Mouse (Mus musculus): Measurements from ENCODE around the gene A930033H14Rik. TPM values are rescaled to one million over a fixed set of nuclear protein-coding genes. Genes with fewer than 3 reads are reported as not detected.

Gene A930033H14Rik
- polyA plus RNA-seq, 1 experiment from 2014 or later = 1.1 TPM

- Histone ChIP-seq H3K9me3 (replicated peaks) (no peaks in the 10 kb centered on the region), H3K4me3 (no peak overlapping the region), H3K27me3 (ENCODE audit: low read depth, poor library complexity, severe bottlenecking) (no peaks in the 10 kb centered on the region), H3K4me1 (peaks cover 10% of the 10 kb centered on the region), H3K36me3 (peaks cover 26% of the 10 kb centered on the region), H3K27ac (replicated peaks) (no peak overlapping the region)
- DNase-seq (ENCODE audit: low spot score) = no peak
- WGBS = 95% methylated on average over 29 of the region's 29 CpGs
These were observed 35.6 kb upstream of the A930033H14Rik start for GRCm38 (mm10) chr10:69248261-69249160.

- Histone ChIP-seq H3K36me3 (peaks cover 26% of the 10 kb centered on the region), H3K9me3 (replicated peaks) (no peaks in the 10 kb centered on the region), H3K27me3 (ENCODE audit: low read depth, poor library complexity, severe bottlenecking) (no peaks in the 10 kb centered on the region), H3K4me1 (0 out of 2 replicates have a peak, but pooled peaks cover 3% of the 10 kb centered on the region), H3K4me3 (no peak overlapping the region), H3K27ac (replicated peaks) (no peak overlapping the region)
- no peak for DNase-seq (ENCODE audit: low spot score)
- 91% methylated on average over 7 of the region's 7 CpGs for WGBS
These were observed 34.6 kb upstream of the A930033H14Rik start for GRCm38 (mm10) chr10:69247311-69248033.

GRCm38 (mm10) chr10:69246762-69247161 is 33.9 kb upstream of the A930033H14Rik start:
- Histone ChIP-seq H3K27me3 (ENCODE audit: low read depth, poor library complexity, severe bottlenecking) (no peaks in the 10 kb centered on the region), H3K27ac (replicated peaks) (no peak overlapping the region), H3K4me3 (no peak overlapping the region), H3K4me1 (no peaks in the 10 kb centered on the region), H3K9me3 (replicated peaks) (peaks cover 3% of the 10 kb centered on the region; the same call in 1 of the 2 replicates), H3K36me3 (peaks cover 26% of the 10 kb centered on the region)
- DNase-seq (ENCODE audit: low spot score) = no peak
- 85% methylated on average over 3 of the region's 3 CpGs for WGBS

GRCm38 (mm10) chr10:69245906-69246668 is 33.2 kb upstream of the A930033H14Rik start:
- DNase-seq (ENCODE audit: low spot score) = no peak
- Histone ChIP-seq H3K4me1 (no peaks in the 10 kb centered on the region), H3K4me3 (no peak overlapping the region), H3K36me3 (peaks cover 21% of the 10 kb centered on the region), H3K9me3 (replicated peaks) (peaks cover 4% of the 10 kb centered on the region; the same call in 1 of the 2 replicates), H3K27ac (replicated peaks) (no peak overlapping the region), H3K27me3 (ENCODE audit: low read depth, poor library complexity, severe bottlenecking) (no peaks in the 10 kb centered on the region)
- 91% methylated on average over 10 of the region's 10 CpGs for WGBS

- H3K36me3 ChIP-seq = peaks cover 13% of the 10 kb centered on the region
- 94% methylated on average over 4 of the region's 4 CpGs for WGBS
These were observed 32.3 kb upstream of the A930033H14Rik start for GRCm38 (mm10) chr10:69245151-69245550.

GRCm38 (mm10) chr10:69240530-69240929 is 27.6 kb upstream of the A930033H14Rik start:
- 94% methylated on average over 2 of the region's 2 CpGs for WGBS
- 0 out of 2 replicates have a peak, but pooled peaks cover 2% of the 10 kb centered on the region for H3K36me3 ChIP-seq

More at GRCm38 (mm10) chr10:69245151-69245550, 32.3 kb upstream of the A930033H14Rik start:
- H3K27me3 ChIP-seq (ENCODE audit: low read depth, poor library complexity, severe bottlenecking) = no peaks in the 10 kb centered on the region
- H3K4me1 ChIP-seq = no peaks in the 10 kb centered on the region
- no peak overlapping the region for H3K27ac ChIP-seq (replicated peaks)
- H3K9me3 ChIP-seq (replicated peaks) = peaks cover 4% of the 10 kb centered on the region; the same call in 1 of the 2 replicates
- DNase-seq (ENCODE audit: low spot score) = no peak
- H3K4me3 ChIP-seq = no peak overlapping the region

GRCm38 (mm10) chr10:69238311-69238710 is 25.4 kb upstream of the A930033H14Rik start:
- Histone ChIP-seq H3K27ac (replicated peaks) (0 out of 2 replicates have a peak overlapping the region, but pooled peaks have one; percentile 13), H3K36me3 (0 out of 2 replicates have a peak, but pooled peaks cover 2% of the 10 kb centered on the region), H3K4me3 (no peak overlapping the region), H3K27me3 (ENCODE audit: low read depth, poor library complexity, severe bottlenecking) (no peaks in the 10 kb centered on the region), H3K4me1 (peaks cover 7% of the 10 kb centered on the region; the same call in 1 of the 2 replicates), H3K9me3 (replicated peaks) (peaks cover 9% of the 10 kb centered on the region)
- no peak for DNase-seq (ENCODE audit: low spot score)
- WGBS = 60% methylated on average over 6 of the region's 6 CpGs

More at GRCm38 (mm10) chr10:69240530-69240929, 27.6 kb upstream of the A930033H14Rik start:
- Histone ChIP-seq H3K4me3 (no peak overlapping the region), H3K27me3 (ENCODE audit: low read depth, poor library complexity, severe bottlenecking) (no peaks in the 10 kb centered on the region), H3K9me3 (replicated peaks) (peaks cover 9% of the 10 kb centered on the region), H3K27ac (replicated peaks) (no peak overlapping the region), H3K4me1 (peaks cover 7% of the 10 kb centered on the region; the same call in 1 of the 2 replicates)
- no peak for DNase-seq (ENCODE audit: low spot score)

- DNase-seq (ENCODE audit: low spot score) = no peak
- Histone ChIP-seq H3K9me3 (replicated peaks) (peaks cover 9% of the 10 kb centered on the region), H3K27me3 (ENCODE audit: low read depth, poor library complexity, severe bottlenecking) (no peaks in the 10 kb centered on the region), H3K27ac (replicated peaks) (no peak overlapping the region), H3K4me1 (peaks cover 7% of the 10 kb centered on the region; the same call in 1 of the 2 replicates), H3K4me3 (no peak overlapping the region), H3K36me3 (0 out of 2 replicates have a peak, but pooled peaks cover 2% of the 10 kb centered on the region)
- 93% methylated on average over 9 of the region's 9 CpGs for WGBS
These were observed 24.9 kb upstream of the A930033H14Rik start for GRCm38 (mm10) chr10:69237781-69238180.

- Histone ChIP-seq H3K9me3 (replicated peaks) (peaks cover 9% of the 10 kb centered on the region), H3K27me3 (ENCODE audit: low read depth, poor library complexity, severe bottlenecking) (no peaks in the 10 kb centered on the region), H3K27ac (replicated peaks) (no peak overlapping the region), H3K4me3 (no peak overlapping the region), H3K36me3 (0 out of 2 replicates have a peak, but pooled peaks cover 2% of the 10 kb centered on the region), H3K4me1 (peaks cover 7% of the 10 kb centered on the region; the same call in 1 of the 2 replicates)
- DNase-seq (ENCODE audit: low spot score) = no peak
- 86% methylated on average over 3 of the region's 3 CpGs for WGBS
These were observed 24.3 kb upstream of the A930033H14Rik start for GRCm38 (mm10) chr10:69237185-69237584.

GRCm38 (mm10) chr10:69225951-69226350 is 13.1 kb upstream of the A930033H14Rik start:
- Histone ChIP-seq H3K27ac (replicated peaks) (no peak overlapping the region), H3K4me1 (no peaks in the 10 kb centered on the region), H3K9me3 (replicated peaks) (no peaks in the 10 kb centered on the region), H3K36me3 (peaks cover 11% of the 10 kb centered on the region), H3K27me3 (ENCODE audit: low read depth, poor library complexity, severe bottlenecking) (no peaks in the 10 kb centered on the region), H3K4me3 (no peak overlapping the region)
- WGBS = 85% methylated on average over 8 of the region's 8 CpGs
- no peak for DNase-seq (ENCODE audit: low spot score)

GRCm38 (mm10) chr10:69225471-69225870 is 12.6 kb upstream of the A930033H14Rik start:
- Histone ChIP-seq H3K27me3 (ENCODE audit: low read depth, poor library complexity, severe bottlenecking) (no peaks in the 10 kb centered on the region), H3K36me3 (peaks cover 11% of the 10 kb centered on the region), H3K27ac (replicated peaks) (no peak overlapping the region), H3K4me3 (no peak overlapping the region), H3K9me3 (replicated peaks) (no peaks in the 10 kb centered on the region), H3K4me1 (no peaks in the 10 kb centered on the region)
- WGBS = 92% methylated on average over 5 of the region's 5 CpGs
- DNase-seq (ENCODE audit: low spot score) = no peak

- no peak for DNase-seq (ENCODE audit: low spot score)
- H3K27me3 ChIP-seq (ENCODE audit: low read depth, poor library complexity, severe bottlenecking) = no peaks in the 10 kb centered on the region
- H3K9me3 ChIP-seq (replicated peaks) = no peaks in the 10 kb centered on the region
- no peak overlapping the region for H3K4me3 ChIP-seq
- H3K36me3 ChIP-seq = peaks cover 14% of the 10 kb centered on the region
- H3K4me1 ChIP-seq = no peaks in the 10 kb centered on the region
- WGBS = 71% methylated on average over 7 of the region's 7 CpGs
- no peak overlapping the region for H3K27ac ChIP-seq (replicated peaks)
These were observed 11.4 kb upstream of the A930033H14Rik start for GRCm38 (mm10) chr10:69224276-69224675.
